Mouse (Mus musculus) 3T3-L1 (cell line): ENCODE data around the gene Has1.

Experiments used
- DNase-seq: peaks from one replicate; pipeline ENCODE4 v3.0.0-alpha.2; 2015; ENCODE audit warnings: low read depth, low spot score

Gene Has1

DNA sequence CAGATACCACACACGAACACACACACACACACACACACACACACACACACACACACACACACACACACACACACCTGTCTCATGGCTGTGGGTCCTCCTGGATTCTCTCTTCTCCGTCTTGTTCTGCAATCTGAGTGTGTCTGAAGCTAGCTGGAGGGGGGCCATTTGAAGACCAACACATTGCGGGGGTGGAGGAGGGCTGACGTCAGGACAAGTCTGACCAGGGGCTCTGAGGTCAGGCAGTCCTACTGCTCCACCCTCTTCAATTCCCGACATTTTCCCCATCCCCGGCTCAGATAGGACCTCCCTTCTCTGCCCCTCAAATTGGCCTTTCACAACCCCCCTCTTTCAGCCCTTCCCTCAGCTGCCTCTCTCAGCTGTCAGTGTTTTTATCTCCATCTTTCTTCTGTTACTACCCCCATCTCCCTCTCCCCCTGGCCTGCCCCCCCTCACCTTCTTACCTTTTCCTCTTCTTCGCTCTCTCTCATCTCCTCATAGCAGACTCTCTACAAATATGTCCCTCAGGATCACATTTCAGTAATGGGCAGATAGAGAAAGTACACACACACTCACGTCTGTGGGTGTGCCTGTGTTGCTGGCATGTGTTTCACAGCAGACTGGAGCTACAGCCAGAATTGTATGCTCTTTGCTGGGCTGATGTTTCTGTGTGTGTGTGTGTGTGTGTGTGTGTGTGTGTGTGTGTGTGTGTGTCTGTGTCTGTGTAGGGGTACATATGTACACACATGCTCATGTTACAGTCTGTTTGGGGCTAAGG is at the start of gene Has1:
Gene Has1, minus strand, starts transcription at position 142 of the 775 bp plus-strand sequence.
- no peak for DNase-seq

DNA sequence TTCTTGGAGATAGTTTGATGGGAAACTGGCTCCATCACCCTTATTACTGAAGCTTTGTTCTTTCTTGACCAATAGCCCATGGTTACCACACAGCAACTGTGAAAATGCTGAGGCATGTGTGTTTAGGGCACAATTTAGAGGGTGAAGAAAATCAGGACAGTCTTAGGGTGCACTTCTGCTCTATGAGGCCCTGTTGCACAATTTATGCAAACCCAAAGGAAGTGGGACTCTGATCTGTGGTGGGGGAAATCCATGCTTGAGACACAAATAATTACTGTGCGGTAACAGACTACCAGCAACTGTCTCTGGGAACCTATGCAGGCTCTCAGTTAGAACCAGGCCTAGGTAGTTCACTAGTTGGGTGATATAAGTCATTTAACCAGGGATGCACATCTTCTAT is 45.8 kb upstream of the Has1 start:
- DNase-seq = no peak

DNA sequence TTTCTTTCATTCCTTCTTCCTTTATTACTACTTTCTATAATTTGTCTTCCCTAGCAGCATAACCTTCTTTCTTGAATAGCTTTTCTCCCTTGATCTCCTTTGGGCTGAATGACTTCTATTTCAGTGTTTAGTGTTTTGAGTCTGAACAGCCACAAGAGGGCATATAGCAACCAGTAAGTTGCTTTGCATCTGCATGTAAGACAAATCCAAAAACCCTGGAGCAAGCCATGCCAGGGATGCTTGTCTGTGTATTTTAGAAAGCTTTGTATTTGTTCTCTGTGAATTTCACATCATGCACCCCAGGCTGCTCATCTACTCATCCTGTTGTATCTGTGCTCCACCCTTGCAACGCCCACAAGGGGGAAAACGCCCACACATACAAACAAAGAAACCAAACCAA is 44.3 kb upstream of the Has1 start:
- DNase-seq = peak; percentile 62

DNA sequence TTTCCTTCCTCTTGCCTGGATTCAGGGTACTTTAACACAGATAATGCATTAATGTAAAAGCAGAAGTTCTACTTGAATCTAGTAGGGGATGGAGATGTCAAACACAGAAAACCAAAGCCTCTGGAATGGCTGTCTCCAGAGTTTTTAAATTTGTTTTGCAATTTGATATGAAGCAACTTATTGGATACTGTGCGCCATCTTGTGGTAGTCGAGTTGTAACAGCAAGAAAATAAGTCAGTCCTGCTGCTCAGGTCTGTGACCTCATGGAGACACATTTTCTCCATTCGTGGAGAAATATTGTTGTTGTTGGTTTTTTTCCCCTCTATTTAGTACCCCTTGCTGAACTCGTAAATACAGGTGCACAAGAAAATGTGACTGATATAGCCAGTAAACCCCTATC is 41.0 kb upstream of the Has1 start:
- DNase-seq = peak; percentile 86

DNA sequence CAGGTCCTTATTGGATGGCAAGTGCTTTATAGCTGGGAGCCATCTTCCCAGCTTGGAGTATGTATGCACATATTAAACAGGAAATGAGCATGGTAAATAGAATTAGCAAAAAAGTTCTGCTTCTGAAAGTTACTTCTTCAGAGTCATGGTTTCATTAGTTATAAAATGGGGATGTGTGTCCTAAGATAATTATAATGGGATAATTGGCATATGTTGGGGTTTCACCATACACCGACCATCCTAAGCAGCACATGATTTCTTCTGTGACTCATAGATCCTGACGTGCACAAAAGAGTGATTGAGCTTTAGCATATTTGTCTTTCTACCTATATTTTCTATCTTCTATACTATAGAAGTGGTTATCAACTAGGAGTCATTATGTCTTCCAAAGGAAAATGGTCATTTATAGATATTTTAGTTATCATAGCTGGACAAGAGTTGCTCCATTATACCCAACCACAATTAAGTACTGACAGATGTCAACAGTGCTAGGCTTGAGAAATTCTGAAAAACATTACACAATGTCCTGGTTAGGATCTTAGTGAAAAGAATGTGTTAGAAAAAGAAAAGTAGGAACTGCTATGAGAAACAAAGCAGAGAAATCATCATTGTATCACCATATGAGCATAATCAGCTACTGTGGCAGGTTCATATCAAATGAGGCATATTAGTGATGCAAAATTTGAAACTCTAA is 34.9 kb upstream of the Has1 start:
- DNase-seq = no peak

DNA sequence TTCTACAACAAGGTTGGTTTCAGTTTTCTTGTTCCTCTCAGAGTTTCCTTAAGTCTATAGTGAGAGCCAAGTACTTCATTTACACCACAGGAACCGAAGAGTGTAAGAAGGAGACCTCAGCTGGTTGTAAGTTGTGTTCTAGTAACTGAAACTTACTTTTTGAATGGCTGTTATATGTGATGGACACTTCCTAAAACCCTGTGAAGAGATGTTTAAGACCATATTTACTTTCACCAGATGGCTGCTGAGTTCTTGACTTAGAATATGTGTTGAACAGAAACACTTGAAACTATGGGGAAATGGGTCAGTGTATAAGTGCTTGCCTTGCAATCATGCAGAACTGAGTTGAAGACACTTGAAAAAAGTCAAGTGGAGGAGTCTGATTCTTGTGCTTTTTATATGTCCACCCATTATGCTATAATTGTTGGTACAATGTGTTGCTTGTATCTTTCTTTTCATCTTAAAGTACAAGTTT is 32.8 kb upstream of the Has1 start, which contains the start of the genes Fpr2 and Fpr3:
Gene Fpr2, plus strand, starts transcription at position 51 of the 475 bp plus-strand sequence.
Gene Fpr3, plus strand, starts transcription at position 79 of the 475 bp plus-strand sequence.
- no peak for DNase-seq

DNA sequence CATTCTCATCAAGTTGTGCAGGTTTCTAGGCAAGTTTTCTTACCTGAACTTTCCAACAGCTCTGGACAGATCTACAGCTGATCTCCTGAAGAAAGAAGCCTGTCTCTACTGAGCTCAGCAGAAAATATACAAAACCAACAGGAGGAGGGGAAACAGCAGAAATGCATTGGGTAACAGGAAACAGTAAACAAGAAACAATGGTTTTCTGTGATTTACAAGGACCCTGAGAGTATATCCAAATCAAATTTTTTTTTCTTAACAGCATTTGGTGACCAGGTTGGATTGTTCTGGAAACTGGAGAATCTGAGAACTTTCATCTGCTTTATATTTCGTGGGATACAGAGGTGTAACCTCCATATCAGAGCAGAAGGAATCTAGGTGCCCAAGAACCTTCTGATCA is 28.8 kb upstream of the Has1 start, which contains the start of gene Fpr1:
Gene Fpr1, minus strand, starts transcription at position 101 of the 400 bp plus-strand sequence.
- no peak for DNase-seq

DNA sequence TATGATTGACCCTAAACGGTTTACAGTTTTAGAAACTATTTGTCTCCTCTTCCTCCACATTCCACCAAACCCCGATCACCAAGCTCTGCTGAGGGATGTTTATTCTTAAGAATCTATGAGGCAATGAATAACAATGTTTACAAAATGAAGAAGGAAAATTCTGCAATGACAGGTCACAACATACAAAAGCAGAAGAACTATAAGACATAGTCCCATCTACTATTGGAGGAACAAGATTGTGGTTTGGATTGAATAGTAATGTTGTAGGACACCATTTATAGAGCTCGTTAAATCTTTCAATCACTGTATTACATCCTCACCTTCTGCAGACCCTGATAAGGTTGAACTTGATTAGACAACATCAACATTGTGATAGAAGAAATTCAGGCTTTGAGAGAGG is 27.7 kb upstream of the Has1 start:
- no peak for DNase-seq

DNA sequence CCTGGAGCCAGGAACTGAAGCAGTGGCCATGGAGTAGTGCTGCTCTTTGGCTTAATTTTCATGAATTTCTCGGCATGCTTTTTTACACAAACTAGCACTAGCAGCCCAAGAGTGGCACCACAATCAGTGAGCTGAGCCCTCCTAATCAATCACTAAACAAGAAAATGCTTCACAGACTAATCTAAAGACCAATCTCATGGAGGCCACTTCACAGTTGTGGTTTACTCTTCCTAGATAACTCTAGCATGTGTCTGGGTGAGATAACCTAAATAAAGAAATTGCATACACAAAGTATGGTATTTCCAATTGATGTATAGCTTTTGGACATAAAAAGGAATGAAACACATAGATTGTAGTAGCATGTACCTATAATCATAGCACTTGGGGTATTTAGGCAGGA is 24.3 kb upstream of the Has1 start:
- DNase-seq = no peak

DNA sequence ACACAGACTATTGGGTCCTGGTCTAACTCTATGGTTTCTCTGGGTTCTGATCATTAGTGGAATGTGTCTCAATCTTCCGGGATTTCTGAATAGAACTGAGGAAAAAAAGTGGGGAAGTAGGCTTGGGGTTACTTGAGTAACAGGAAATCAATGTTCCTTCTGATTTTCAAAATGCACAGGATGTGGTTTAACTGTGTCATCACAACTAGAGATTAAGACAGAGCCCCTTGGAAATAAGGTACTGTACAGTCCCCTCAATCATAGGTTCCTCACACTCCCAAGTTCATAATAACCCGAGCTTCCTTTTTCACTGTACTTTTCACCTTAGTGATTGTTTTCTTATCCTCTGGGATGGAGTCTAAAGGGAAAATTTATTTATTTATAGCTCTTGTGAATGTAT is 16.7 kb upstream of the Has1 start:
- DNase-seq = no peak

DNA sequence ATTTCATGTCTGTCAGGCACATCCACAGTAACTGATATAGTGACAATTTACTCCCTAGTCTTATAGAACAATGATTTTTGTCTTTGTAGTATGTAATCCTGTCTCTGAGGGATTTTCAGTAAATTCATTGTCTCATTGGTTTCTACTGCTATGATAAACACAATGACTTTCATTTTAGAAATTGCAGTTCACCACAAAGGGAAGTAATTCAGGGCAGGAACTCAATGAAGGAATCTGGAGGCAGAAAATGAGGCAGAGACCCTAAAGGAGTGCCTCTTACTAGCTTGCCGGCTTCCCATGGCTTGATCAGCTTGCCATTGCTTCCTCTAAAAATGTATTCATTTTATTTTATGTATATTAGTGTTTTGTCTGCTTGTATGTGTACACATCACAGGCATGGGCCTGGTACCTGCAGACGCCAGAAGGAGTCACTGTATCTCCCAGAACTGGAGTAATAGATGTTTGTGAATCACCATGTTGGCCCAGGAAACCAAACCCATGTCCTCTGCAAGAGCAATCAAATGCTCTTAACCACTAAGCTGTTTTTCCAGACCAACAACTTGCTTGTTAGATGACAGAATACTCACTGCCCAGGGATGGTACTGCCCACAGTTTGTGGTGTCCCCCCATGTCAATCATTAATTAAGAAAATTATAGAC is 16.0 kb upstream of the Has1 start:
- DNase-seq = peak; percentile 18

DNA sequence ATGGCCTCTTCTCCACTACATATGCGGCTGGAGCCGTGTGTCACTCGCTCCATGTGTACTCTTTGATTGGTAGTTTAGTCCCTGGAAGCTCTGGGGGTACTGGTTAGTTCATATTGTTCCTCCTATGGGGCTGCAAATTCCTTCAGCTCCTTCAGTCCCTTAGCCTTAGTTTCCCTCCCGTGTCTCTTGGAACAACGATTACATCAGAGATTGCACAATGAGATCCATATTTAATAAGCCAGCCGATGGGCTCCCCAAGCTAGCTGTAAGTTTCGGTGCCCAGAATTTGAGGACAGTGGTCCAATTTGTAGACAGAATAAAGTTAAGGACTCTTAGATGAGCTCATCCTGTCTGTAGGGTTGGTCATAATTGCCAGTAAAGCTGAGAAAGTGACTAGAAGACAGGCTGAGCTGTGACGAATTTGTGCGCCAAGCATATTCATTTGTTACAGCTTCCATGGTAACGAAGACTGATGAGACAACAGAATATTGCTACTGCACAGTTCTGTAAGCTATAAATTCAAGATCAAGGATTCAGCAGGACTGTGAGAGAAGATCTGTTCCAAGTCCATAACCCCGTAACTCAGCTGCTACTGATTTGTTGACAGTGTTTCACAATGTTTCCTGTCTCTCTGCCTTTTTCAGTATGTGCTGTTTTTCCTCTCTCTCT is 11.9 kb upstream of the Has1 start:
- no peak for DNase-seq

DNA sequence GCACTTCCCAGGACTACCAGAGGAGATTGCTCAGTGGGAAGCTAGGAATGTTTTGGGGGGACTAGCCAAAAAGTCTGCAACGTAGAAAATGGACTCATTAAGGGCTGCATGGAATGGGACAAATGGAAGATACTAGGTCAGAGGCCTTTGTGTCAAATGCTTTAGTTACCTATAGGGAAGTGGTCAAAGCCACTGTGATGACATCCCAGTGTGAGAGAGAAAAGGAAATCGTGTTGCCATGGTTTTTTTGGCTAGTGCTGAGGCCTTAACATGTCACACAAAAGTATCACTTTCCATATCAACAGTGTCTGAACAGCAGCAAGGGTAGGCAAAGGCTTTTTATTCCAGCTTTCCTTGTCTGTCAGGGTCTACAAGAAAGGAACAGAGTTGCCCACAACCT is 10.2 kb upstream of the Has1 start:
- no peak for DNase-seq

DNA sequence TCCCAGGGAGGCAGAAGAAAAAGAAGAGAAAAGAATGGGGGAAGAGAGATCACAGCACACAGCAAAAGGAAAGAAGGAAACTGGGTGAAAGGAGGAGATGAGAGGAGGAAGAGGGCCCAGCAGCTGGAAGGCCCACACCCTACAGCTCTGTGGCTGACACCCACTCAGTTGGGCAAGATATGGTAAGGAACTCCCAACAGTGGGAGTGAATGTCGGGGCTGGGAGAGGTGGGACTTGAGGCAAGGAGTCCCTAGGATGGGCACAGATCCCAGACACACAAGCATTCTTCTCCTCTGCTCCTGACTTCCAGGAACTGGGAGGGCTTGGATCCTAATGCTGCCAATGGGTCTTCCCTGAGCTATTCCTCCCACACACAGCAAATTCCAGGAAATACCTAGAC is 7.4 kb upstream of the Has1 start:
- peak; percentile 53 for DNase-seq

DNA sequence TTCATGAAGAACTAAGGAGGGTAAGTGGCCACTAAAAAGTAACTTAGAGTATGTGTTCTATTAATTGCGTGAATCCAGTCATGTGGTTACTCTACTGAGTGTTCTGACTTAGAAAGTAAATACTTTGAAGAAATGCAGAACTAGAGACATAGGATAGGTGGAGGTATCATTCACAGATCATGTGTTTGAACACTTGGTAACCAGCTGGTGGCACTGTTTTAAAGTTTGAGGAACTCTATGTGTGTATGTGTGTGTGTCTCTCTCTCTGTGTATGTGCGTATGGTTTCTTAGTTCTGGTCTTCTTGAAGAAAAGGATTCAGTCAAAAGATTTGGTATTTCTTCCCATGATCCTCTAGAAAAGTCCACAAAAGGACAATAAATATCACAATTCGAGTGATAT is 5.1 kb upstream of the Has1 start:
- DNase-seq = peak; percentile 22

DNA sequence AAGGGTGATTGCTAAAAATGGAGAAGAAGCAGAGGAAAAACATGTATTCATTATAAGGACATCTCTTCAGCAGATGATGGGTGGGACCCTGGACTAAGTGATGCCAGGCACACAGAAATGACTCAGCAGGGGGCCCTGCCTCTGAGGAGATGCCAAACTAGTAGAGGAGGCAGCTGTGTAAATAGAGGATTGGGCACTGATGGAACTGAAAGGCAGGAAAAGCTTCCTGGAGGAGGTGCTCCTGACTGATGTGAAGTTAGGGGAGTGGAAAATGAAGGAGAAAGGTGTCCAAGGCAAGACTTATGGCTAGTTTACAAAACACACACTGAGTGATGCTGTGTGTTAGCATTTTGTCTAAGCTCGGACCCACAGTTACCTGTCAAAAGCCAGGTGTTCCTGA is 2.4 kb upstream of the Has1 start:
- DNase-seq = peak; percentile 80

DNA sequence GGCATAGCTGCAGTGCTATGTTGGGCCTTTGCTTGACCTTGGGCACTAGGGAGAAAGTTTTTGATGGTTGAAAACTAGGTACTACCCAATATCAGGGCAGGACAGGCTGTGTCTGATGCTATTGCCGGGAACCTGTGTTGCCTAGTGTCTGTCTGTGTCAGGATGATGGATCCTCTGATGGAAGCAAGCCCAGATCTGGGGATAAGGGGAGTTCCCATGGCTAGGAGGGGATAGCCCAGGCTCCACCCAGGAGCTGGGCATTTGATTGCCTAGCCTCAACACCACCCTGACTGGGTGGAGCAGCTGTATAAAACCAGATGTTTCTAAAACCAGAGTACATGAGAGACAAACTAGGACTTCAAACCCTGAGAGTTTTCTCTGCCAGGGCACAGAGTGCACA is 1.6 kb upstream of the Has1 start:
- peak; percentile 94 for DNase-seq

DNA sequence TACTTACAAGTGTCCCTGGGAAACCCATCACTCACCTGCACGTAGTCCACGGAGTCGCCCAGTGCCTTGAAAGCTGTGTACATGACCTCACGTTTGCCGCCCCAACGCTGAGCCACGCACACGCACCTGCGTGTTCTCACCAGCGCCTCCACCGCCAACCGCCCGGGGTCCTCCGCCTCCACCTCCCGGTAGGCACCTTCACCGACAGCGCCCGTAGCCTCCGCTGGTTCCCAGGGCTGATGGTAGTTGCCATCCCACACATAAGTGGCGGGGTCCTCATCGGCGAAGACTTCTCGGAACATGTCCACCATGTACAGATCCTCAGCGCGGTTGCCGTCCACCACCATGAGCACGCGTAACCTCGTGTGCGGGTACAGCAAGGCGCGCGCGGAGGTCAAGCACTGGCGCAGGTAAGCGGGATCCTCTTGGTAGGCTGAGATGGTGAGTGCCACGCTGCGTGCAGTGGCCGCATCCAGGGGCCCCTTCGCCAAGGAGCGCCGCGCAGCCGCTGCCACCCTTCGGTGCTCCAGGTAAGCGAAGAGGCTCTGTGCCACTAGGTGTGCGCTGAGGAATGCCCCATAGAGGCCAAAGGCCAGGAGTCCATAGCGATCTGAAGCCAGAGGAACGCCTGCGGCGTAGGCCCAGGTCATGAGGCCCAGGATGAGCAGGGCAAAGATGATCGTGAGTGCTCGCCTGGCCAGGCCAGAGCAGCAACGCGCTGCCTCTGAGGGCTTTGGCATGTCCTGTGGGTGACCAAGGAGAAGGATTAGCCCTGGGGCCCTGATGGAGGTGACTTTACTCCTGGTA is 4.9 kb downstream of the Has1 start:
- no peak for DNase-seq

DNA sequence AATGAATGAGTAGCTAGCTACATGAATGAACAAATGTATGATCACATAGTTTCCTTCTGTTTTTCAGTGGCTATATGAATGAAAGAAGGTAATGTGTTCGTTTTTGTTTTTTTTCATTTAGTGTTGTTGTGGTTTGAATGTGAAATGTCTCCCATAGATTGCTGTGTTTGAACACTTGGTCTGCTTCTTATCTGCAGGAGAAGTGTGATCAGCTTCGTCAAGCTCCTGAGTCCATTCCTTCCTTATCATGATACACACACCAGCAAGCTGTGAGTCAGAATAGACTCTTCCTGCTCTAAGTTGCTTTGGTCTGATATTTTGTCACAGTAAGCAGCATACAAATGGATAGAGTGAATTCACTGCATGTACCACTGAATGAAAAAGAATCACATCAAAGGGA is 6.0 kb downstream of the Has1 start:
- no peak for DNase-seq

DNA sequence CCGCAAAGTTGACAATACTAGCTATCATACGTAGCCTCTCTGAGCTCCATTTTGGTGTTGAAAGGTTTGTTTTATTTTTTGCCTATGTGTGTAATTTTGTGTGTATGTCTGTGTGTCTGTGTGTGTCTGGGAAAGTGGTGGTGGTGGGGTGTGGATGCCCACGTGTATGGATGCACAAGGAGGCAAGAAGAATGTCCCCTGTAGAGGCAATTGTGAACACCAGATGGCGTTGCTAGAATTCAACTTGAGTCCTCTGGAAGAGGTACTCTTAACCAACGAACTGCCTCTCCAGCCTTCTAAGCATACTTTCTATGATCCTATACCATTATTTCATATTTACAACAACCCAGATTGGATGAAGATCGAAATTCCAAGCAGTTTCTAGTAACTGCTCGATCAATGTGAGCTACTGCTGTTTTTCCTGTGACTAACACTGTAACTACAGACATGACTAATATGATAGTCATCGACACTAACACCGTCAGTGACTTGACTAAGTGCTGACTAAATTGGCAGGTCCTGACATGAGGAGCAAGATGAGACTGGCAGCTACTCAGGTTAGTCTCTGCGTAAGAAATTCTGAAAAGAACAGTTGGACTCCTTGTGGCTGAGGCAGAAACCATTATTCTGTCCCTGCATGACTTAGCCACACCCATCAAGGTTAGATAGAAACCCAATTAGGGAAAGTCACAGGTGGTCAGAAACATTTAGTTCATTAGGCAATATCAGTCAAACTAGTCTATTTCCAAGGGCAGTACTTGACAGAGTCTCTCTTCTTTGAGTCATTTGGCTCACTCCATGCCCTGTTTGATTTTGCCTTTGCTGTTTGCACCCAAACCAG is 9.6 kb downstream of the Has1 start:
- peak; percentile 85 for DNase-seq
